Mouse (Mus musculus) intestine, embryonic 16.5 days (tissue): Measurements from ENCODE around the gene Theg. TPM values are rescaled to one million over a fixed set of nuclear protein-coding genes. Genes with fewer than 3 reads are reported as not detected.

Experiments
- ATAC-seq: fragments of 200-750 bp; cut with Nextera tagmentation; 2 replicates; pipeline ENCODE4 v1.8.0; 2017; ENCODE audit warnings: moderate TSS enrichment, moderate library complexity
- H3K27ac ChIP-seq: fragments of 300-500 bp; sonication (generic); 2 replicates; pipeline ENCODE4 v1.5.1; 2014; ENCODE audit warnings: mild to moderate bottlenecking, low read length
- H3K27me3 ChIP-seq: fragments of 300-500 bp; sonication (generic); replicated peaks from 2 replicates; pipeline ENCODE4 v1.6.1; 2014; ENCODE audit warnings: low read length, control low read depth, mixed read lengths; ENCODE audit not compliant: control insufficient read depth, insufficient read depth
- H3K36me3 ChIP-seq: fragments of 300-500 bp; sonication (generic); 2 replicates; pipeline ENCODE4 v1.6.1; 2014; ENCODE audit warnings: low read length, control low read depth; ENCODE audit not compliant: control insufficient read depth, insufficient read depth
- H3K4me1 ChIP-seq: fragments of 300-500 bp; sonication (generic); 2 replicates; pipeline ENCODE4 v1.6.1; 2014; ENCODE audit warnings: low read length, control low read depth, mixed read lengths; ENCODE audit not compliant: control insufficient read depth, insufficient read depth
- H3K4me2 ChIP-seq: fragments of 300-500 bp; sonication (generic); 2 replicates; pipeline ENCODE4 v1.6.1; 2014; ENCODE audit warnings: low read depth, low read length, control low read depth
- H3K4me3 ChIP-seq: fragments of 300-500 bp; sonication (generic); 2 replicates; pipeline ENCODE4 v1.5.1; 2014; ENCODE audit warnings: mild to moderate bottlenecking, low read length
- H3K9ac ChIP-seq: fragments of 300-500 bp; sonication (generic); 2 replicates; pipeline ENCODE4 v1.6.1; 2014; ENCODE audit warnings: low read depth, low read length
- H3K9me3 ChIP-seq: fragments of 300-500 bp; sonication (generic); 2 replicates; pipeline ENCODE4 v1.6.1; 2016; ENCODE audit warnings: low read length, control low read depth; ENCODE audit not compliant: control insufficient read depth
- WGBS: fragments of 180-500 bp; shearing (Covaris S2); extraction: QIAGEN DNeasy Blood & Tissue Kit; methylation state at CpG from one replicate; pipeline ENCODE4 v1.1.7; 2014; 5-methylcytosine and 5-hydroxymethylcytosine counted together
- polyA plus RNA-seq: library from polyadenylated mRNA; unstranded; fragments of >200 nt; fragmentation: Nextera tagmentation; extraction: Ambion mirVana; gene quantifications from 2 replicates; pipeline ENCODE4 v1.2.1, GENCODE M21; 2015

Theg gene
- polyA plus RNA-seq, 1 experiment from 2014 or later = not detected

GRCm38 (mm10) chr10:79537781-79538180, 49.4 kb downstream of the Theg start:
- peaks cover 15% of the 10 kb centered on the region for H3K36me3 ChIP-seq
- no peak overlapping the region for H3K9ac ChIP-seq
- H3K9me3 ChIP-seq = no peaks in the 10 kb centered on the region
- H3K4me1 ChIP-seq = peaks cover 9% of the 10 kb centered on the region
- H3K27me3 ChIP-seq = no peaks in the 10 kb centered on the region
- WGBS = 90% methylated on average over 2 of the region's 2 CpGs
- ATAC-seq = no peak
- H3K27ac ChIP-seq = no peak overlapping the region
- no peak overlapping the region for H3K4me2 ChIP-seq
- H3K4me3 ChIP-seq = no peak overlapping the region

DNA sequence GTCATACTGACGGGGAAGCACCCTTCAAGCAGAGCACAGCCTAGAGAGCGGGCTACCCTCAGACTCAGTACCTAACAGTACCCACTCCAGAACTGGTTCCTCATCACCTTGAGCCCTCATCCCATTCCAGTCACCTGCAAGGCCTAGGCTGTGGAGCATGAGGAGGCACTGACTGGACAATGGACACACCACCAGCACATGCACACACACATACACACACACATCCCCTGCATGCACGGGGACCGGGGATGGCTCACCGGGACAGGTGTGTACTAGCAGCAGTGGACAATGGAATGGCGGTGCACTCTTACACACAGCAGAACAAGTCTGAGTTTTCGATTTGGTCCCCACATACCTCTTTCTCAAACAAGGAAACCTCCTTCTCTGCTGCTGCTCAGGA, 49.9 kb downstream of the Theg start:
- no peak for ATAC-seq
- no peak overlapping the region for H3K4me2 ChIP-seq
- no peaks in the 10 kb centered on the region for H3K27me3 ChIP-seq
- peaks cover 9% of the 10 kb centered on the region for H3K4me1 ChIP-seq
- H3K9ac ChIP-seq = no peak overlapping the region
- no peak overlapping the region for H3K27ac ChIP-seq
- H3K9me3 ChIP-seq = no peaks in the 10 kb centered on the region
- H3K4me3 ChIP-seq = no peak overlapping the region
- H3K36me3 ChIP-seq = peaks cover 15% of the 10 kb centered on the region
- 94% methylated on average over 7 of the region's 7 CpGs for WGBS

- Histone ChIP-seq H3K4me2 (no peak overlapping the region), H3K27me3 (no peaks in the 10 kb centered on the region), H3K4me1 (peaks cover 9% of the 10 kb centered on the region), H3K9me3 (no peaks in the 10 kb centered on the region), H3K36me3 (peaks cover 11% of the 10 kb centered on the region), H3K27ac (no peak overlapping the region), H3K4me3 (no peak overlapping the region), H3K9ac (no peak overlapping the region)
- WGBS = 70% methylated on average over 12 of the region's 12 CpGs
- no peak for ATAC-seq
Measured at GRCm38 (mm10) chr10:79536461-79537080, 50.6 kb downstream of the Theg start.

GRCm38 (mm10) chr10:79535431-79535830, 51.7 kb downstream of the Theg start:
- 50% methylated on average over 1 of the region's 1 CpGs for WGBS
- Histone ChIP-seq H3K27me3 (no peaks in the 10 kb centered on the region), H3K9ac (no peak overlapping the region), H3K4me2 (no peak overlapping the region), H3K9me3 (no peaks in the 10 kb centered on the region), H3K4me3 (no peak overlapping the region), H3K36me3 (peaks cover 6% of the 10 kb centered on the region), H3K27ac (no peak overlapping the region), H3K4me1 (peaks cover 16% of the 10 kb centered on the region)
- no peak for ATAC-seq

GRCm38 (mm10) chr10:79534426-79534825, 52.7 kb downstream of the Theg start:
- H3K4me2 ChIP-seq = no peak overlapping the region
- H3K27ac ChIP-seq = no peak overlapping the region
- H3K9me3 ChIP-seq = no peaks in the 10 kb centered on the region
- H3K27me3 ChIP-seq = no peaks in the 10 kb centered on the region
- peaks cover 4% of the 10 kb centered on the region; the same call in 1 of the 2 replicates for H3K36me3 ChIP-seq
- no peak for ATAC-seq
- no peak overlapping the region for H3K4me3 ChIP-seq
- H3K9ac ChIP-seq = no peak overlapping the region
- peaks cover 22% of the 10 kb centered on the region for H3K4me1 ChIP-seq
- WGBS = 85% methylated on average over 2 of the region's 2 CpGs

DNA sequence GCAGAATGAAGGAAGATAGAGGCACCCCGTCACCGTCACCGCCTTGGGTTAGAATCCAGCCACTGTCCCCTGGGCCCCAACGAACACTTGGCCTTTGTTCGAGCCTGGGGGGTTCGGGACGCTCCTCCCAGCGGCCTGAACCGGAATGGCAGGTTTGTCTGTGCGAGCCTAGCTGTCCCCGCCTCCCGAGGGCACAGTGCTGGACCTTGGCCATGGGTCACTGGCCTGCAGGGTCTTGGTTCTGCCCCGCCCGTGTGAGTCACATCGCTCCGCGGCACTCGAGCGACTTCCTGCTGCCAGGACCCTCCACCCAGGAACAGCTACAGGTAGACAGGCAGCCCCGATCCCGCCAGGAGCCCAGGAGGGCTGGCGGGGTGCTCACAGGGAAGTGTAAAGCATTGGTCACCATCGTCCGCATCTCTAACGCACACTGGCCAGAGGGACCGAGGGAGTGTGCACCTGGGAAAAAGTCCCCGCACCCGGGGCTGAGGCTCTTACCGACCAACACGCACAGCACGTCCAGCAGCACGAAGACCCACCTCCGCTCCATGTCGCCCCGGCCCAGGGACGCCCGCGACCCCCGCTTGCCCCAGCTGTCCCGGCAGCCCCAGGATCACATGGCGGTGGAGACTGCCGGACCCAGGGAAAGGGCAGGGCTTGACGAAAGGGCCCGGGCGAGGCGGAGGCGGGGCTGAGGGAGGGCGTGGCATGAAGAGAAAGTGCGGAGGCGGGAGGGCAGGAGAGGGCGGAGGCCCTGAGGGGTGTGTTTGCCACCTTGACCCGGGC, 53.8 kb downstream of the Theg start, which contains the start of gene Plpp2:
TSS of gene Plpp2 (minus strand) at position 671 of the 786 bp plus-strand sequence.
- Histone ChIP-seq H3K4me2 (peak within 1 kb of the TSS; percentile 91), H3K27me3 (no peaks in the 10 kb centered on the region), H3K4me1 (peaks cover 22% of the 10 kb centered on the region), H3K9me3 (no peaks in the 10 kb centered on the region), H3K9ac (peak within 1 kb of the TSS; percentile 86), H3K4me3 (peak within 1 kb of the TSS; percentile 74), H3K36me3 (peaks cover 7% of the 10 kb centered on the region), H3K27ac (peak within 1 kb of the TSS; percentile 90)
- WGBS = under 1% methylated on average over 52 of the region's 52 CpGs
- peak; percentile 90 for ATAC-seq

- peak; percentile 71 for ATAC-seq
- no peaks in the 10 kb centered on the region for H3K27me3 ChIP-seq
- H3K4me2 ChIP-seq = peak overlapping the region; percentile 91
- peak overlapping the region; percentile 90 for H3K27ac ChIP-seq
- WGBS = 27% methylated on average over 3 of the region's 3 CpGs
- H3K9ac ChIP-seq = peak overlapping the region; percentile 86
- H3K4me3 ChIP-seq = peak overlapping the region; percentile 74
- H3K9me3 ChIP-seq = no peaks in the 10 kb centered on the region
- peaks cover 9% of the 10 kb centered on the region for H3K36me3 ChIP-seq
- peaks cover 22% of the 10 kb centered on the region for H3K4me1 ChIP-seq
Measured at GRCm38 (mm10) chr10:79532678-79533077, 54.5 kb downstream of the Theg start.

DNA sequence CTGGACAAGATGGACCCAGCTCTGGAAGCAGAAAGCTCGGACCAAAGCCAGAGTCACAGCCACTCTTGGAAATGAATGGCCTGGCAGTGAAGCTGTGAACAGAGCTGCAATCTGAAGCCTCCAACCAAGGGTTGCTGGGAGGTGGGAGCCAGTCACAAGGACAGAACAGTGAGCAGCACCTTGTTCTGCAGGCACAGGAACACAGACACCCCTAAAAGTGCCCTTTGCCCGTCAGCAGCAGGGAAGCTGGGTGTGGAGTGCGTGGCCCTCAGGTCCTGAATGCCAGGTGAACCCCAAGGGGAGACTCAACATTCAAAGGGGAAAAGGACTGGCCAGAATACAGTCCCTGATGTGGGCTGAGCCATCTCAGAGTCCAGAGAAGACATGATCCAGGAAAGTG, 55.5 kb downstream of the Theg start:
- peaks cover 22% of the 10 kb centered on the region for H3K4me1 ChIP-seq
- H3K36me3 ChIP-seq = peaks cover 10% of the 10 kb centered on the region
- H3K27me3 ChIP-seq = no peaks in the 10 kb centered on the region
- H3K9me3 ChIP-seq = no peaks in the 10 kb centered on the region
- ATAC-seq = no peak
- peak overlapping the region; percentile 14 for H3K9ac ChIP-seq
- peak overlapping the region; percentile 91 for H3K4me2 ChIP-seq
- peak overlapping the region; percentile 90 for H3K27ac ChIP-seq
- H3K4me3 ChIP-seq = peak overlapping the region; percentile 74
- 69% methylated on average over 3 of the region's 3 CpGs for WGBS

DNA sequence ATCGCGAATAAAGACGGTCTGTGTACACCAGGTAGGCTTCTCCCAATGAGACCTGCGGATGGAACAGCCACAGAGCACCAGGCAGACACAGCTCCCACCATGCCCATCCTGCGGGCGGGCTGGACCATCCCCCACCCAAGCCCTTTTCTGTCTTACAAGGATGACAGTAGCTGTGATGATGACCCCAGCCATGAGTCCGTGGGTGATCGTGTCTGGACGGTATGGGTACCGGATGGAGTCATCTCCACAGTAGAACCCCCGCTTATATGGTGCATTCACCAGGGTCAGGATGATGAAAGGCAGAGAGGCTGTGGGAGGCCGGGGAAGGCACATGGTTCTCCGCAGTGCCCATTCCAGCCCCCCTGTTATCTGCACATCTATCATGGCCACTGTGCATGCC, 56.4 kb downstream of the Theg start:
- no peaks in the 10 kb centered on the region for H3K27me3 ChIP-seq
- H3K9me3 ChIP-seq = no peaks in the 10 kb centered on the region
- no peak overlapping the region for H3K27ac ChIP-seq
- no peak overlapping the region for H3K9ac ChIP-seq
- 94% methylated on average over 13 of the region's 13 CpGs for WGBS
- H3K4me2 ChIP-seq = peak overlapping the region; percentile 91
- H3K4me3 ChIP-seq = no peak overlapping the region; the same call in 1 of the 2 replicates
- no peak for ATAC-seq
- peaks cover 10% of the 10 kb centered on the region for H3K36me3 ChIP-seq
- peaks cover 22% of the 10 kb centered on the region for H3K4me1 ChIP-seq
